Mouse (Mus musculus) right cerebral cortex, postnatal 4 days (tissue): ENCODE data around the gene Ccdc9b.

Experiments used
- DNase-seq: peaks from one replicate; pipeline ENCODE4 v3.0.0-alpha.2; 2022

Gene Ccdc9b

DNA sequence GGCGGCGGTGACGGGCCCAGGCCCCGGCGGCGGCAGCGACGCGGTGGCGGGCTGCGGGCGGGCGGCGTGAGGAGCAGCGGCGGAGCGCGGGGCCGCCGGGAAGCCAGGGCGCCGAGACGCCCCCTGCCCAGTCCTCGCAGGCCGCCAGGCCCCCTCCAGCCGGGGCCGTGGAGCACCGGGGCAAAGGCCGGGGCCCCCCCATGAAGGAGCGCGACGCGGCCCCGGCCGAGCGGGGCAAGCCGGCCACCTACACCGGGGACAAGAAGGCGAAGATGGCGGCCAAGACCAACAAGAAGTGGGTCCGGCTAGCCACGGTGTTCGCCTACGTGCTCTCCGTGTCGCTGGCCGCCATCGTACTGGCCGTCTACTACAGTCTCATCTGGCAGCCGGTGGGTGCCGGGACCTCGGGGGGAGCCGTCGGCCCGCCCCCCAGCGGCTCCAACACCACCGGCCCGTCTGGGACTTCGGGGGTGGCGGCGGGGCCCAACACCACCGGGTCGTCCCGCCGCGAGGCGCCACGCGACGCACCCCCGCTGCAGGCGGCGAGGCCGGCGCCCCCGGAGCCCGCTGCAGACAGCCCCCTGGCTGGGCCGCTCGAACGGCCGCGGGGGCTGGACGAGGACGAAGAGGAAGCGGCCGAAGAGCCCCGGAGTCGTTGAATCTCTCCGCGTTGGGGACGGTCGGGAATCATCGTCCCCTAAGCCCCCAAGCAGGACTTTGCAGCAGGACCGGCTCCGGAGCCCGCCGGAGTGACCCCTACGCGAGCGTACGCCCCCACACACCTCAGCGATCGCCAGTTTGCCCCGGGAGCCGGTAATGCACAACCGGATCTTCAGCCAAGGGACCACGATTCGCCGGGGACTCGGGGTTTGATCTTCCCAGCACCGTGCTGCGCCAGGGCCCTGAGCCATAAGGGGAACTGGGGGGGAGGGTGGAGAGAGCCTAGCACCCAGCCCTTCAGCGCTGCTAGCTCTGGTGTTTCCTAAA is 16.3 kb downstream of the Ccdc9b start:
- peak; percentile 37 for DNase-seq

DNA sequence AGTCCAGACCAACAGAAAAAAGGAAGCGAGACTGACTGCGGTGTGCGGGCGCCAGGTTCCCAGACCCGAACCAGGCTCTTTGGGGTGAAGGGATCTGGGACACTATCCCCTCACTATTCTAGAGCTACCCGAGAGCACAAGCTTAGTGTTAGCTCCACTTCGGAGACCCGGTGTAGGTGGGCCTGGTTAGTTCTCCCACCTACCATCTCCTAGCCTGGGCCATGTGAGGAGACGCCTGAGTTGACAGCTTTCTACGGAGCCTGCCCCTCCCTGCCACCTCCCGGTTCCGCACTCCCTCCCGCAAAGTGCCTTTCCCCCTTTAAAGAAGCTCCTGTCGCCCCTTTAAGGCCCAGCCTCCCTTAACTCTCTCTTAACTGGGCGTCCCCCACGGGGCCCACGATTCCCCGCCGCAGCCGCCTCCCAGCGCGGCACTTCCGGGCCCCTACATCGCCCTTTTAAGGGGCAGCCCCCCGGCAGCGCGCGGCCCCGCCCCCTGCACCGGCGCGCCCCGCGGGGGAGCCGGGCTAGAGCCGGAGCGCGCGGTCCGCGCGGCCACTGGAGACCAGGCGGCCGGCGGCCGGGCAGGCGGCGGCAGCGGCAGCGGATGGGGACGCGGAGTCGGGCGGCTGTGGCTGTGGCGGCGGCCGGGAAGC is 17.1 kb downstream of the Ccdc9b start, which contains the start of gene Inafm2:
Inafm2 (plus strand) TSS at position 527 of the 653 bp plus-strand sequence.
- DNase-seq, result peak; percentile 88

- no peak for DNase-seq
Observed at GRCm38 (mm10) chr2:118744621-118745020, 17.8 kb downstream of the Ccdc9b start.

- no peak for DNase-seq
Observed at GRCm38 (mm10) chr2:118743261-118743943, 19.1 kb downstream of the Ccdc9b start.

DNA sequence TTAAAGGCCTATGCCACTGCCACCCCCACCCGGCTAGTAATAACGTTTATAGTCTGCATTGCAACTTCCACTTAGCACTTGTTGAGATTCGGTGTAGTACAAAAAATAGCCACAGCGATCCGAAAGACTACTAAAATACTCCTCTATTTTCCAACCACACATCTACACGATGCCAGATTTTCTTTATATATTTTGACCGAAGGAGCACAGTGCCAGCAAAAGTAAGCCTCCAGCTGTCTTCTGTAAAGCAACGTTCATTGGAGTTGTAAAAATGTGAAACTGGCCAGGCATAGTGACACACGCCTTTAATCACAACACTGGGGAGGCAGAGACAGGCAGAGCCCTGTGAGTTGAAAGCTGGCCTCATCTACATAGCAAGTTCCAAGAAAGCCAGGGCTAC is 21.3 kb downstream of the Ccdc9b start:
- DNase-seq, result no peak

- no peak for DNase-seq
Observed at GRCm38 (mm10) chr2:118740341-118740740, 22.1 kb downstream of the Ccdc9b start.

DNA sequence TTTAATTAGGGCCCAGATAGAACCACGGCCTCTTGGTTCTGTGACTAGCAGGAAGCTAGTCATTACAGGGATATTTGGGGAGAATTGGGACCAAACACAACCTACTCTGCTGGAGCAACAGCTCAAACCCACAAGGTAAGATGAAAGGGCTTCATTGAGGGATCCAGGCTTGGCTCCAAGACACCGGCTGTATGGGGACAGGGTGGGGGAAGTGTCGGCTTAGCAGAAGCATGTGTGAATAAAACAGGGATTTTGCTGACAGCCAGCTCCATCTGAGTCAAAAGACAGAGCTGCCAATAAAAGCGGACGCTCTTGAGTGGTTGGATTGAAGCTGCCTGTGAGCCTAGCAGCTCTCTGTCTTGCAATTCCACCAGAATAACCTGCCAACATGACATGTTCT is 29.1 kb downstream of the Ccdc9b start:
- DNase-seq, result peak; percentile 44

DNA sequence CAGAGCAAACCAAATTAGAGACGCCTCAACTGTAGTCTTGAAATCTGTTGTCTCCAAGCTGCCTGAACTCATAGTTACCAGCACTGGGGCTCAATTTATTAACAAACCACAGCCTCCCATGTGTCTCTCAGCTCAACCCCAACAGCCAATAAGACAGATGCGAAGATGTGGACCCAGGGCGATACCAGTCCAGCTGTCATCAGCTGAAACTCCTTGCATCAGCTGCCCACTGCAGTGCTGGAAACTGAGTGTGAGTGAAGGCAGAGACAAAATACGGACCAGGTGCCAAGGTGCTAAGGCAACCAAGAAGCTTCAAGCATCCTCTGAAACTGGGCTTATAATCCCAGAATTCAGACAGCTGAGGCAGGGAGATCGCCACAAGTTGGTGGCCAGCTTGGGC is 30.5 kb downstream of the Ccdc9b start:
- DNase-seq, result no peak

DNA sequence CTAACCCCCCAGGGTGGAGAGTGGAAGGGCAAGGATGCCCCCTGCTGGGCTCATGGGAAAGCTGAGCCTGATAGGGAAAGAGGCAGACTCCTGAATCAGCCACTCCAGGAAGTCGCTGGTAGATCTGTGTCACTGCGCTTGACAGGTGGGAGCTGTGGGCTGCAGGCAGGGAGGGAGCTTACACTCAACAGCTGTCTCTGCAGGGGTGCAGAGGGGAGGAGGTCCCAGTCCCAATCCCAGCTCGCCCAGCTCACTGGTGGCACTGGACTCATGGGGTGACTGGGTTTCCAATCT is 31.9 kb downstream of the Ccdc9b start:
- DNase-seq, result peak; percentile 82

- DNase-seq, result no peak
Observed at GRCm38 (mm10) chr2:118729816-118730621, 32.4 kb downstream of the Ccdc9b start.

DNA sequence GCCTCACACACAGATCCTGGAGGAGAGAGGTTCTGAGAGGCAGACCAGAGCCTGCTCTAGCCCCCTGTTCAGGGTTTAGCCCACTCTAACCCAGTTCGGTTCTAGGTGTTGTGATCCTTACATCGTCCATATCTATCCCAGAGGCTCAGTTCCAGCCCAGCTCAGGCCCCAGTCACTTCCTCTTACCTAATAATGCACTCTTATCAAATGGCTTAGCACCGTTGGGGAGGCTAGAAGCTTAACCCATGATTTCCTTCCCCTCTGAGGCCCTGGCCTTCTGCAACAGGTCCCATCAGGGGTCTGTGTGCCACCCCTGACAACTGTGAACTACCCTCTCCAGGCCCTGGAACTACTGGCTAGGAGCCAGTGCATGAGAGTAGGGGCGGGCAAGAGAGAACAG is 33.3 kb downstream of the Ccdc9b start:
- no peak for DNase-seq

GRCm38 (mm10) chr2:118728337-118728736 is 34.1 kb downstream of the Ccdc9b start, which contains the start of gene Plcb2:
Plcb2 (minus strand) TSS chr2:118728438.
- DNase-seq, result no peak

GRCm38 (mm10) chr2:118727911-118728310 is 34.5 kb downstream of the Ccdc9b start:
- DNase-seq, result no peak

GRCm38 (mm10) chr2:118726873-118727272 is 35.6 kb downstream of the Ccdc9b start:
- no peak for DNase-seq

- DNase-seq, result no peak
Observed at GRCm38 (mm10) chr2:118725511-118725910, 37.0 kb downstream of the Ccdc9b start.

DNA sequence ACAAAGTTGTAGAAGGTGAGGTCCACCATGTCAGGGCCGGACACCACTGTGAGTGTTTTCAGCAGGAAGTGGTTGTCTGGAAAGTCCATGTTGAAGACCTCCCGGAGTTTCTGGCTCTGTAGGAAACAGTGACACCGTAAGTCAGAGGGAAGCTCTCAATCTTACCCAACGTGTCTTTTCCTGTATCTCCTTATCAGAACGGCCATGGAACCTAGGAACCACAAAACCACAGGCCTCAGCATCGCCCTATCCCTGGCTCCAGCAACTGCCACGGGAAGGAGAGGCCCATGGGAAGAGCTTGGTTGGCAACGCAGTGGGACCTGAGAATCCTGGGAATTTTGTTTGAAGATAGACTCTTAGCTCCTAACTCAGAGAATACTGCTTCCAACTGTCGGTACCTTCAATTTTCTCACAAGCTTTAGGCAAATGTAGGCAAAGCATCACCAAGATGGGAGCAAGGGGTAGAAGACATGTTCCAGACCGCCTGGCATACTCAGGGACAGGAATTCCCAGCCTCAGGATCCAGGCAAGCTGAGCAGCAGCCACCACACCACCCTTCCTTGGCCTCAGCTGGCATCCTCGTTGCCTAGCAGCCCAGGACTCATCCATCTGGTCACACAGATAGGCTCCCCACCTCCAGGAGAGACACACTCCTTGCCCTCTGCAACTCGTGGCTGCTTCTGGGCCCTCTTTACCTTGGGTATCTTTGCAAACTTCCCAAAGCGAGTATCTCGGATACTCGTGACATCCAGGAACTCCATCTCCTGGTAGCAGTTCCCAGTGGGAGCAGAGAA is 38.6 kb downstream of the Ccdc9b start:
- no peak for DNase-seq

GRCm38 (mm10) chr2:118716677-118717076 is 45.8 kb downstream of the Ccdc9b start:
- no peak for DNase-seq

DNA sequence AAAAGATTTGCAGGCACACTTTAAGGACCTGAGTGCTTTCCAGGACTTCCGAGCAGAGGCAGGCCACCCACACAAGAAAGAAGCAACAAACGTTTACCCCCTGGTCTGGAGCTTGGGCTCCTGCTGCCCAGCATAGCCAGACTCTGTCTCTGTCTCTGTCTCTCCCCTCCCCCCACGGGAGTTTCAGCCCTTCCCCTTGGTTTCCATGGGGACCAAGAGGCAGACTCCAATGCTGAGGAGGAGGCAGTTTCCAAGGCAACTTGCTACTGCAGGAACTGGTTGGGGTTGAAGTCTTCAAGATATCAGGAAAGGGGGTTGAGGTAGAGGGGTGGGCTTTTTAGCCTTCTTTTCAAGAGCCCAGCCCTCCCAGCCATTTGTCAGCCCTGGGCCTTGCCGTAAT is 48.2 kb downstream of the Ccdc9b start:
- peak; percentile 72 for DNase-seq

DNA sequence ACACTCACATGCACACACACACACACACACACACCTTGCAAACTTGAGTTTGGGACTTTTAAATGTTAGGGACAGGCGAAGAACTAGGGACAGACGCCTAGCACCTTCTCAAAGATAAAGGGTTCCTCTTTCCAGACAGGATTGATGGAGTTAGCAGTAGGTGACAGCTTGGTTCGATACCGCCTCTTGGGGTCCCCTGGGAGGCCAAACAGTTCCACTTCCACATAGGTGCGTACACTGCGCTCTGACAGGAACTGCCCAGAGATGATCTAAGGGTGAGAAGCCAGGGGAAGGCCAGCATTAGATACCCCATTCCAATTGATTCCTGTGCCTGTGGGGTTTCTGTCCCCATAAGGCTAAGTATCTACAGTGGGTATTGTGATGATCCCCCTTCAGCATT is 48.8 kb downstream of the Ccdc9b start:
- no peak for DNase-seq

GRCm38 (mm10) chr2:118711038-118711494 is 51.4 kb downstream of the Ccdc9b start:
- peak; percentile 68 for DNase-seq

DNA sequence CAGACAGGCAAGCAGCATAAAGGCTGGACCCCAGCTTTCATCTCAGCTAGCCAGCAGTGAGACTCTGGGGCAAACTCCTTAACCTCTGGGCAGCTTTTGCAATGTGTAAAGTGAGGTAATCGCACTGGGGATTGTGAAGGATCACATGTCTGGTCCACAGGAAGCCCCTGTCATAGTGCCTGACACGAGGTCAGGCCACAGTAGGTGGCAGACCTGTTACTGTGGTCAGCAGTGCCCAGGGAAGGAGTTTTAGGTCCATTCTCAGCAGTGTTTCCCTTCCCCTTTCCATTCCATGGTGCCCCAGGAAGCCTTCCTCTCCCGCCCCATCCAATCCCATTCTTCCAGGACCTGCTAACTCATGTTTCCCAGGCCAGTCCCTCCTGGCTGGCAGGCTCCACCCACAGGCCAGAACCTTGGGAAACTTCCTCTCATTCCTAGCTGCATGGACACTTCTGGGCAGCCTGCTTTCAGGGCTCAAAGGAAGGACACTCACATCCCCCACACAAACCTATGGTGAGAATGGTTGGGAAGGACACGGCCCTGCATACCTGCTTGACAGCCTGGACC is 52.7 kb downstream of the Ccdc9b start:
- no peak for DNase-seq
